Mouse (Mus musculus) lung, adult 18-20 months (tissue): ENCODE measurements at regions not wholly inside any gene's neighbourhood (a gene's known extent, or its start where the extent isn't known, plus 50 kb on each side); places are given as distances from the start of the nearest gene placed in this dataset.
A peak's percentile ranks its signal among the peaks of the same experiment; 100 is the strongest.

Experiments
- DNase-seq, 2 experiments: peaks; one replicate each; pipeline ENCODE4 v3.0.0; 2022; ENCODE audit warnings: mixed read lengths in 2 of 2

DNA sequence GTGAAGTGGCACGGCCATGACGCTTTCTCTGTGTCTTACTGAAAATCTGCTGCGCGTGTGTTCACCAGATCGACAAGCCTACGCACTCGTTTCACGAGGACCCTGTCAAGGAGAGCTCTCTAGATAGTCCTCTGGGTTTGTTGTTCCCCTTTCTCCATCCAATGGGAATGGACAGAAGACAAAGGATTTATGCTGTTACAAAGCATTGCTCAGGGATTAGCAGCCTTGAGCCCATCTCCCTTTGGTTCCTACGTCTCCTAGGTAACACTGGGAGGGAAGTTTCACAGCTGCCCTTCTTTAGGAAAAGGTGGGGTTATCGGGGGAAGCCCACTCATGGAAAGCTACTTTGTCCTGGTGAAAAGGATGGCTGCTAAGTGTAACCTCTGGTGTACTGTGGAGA is 212.7 kb upstream of the Tbc1d5 start:
- no peak for DNase-seq

DNA sequence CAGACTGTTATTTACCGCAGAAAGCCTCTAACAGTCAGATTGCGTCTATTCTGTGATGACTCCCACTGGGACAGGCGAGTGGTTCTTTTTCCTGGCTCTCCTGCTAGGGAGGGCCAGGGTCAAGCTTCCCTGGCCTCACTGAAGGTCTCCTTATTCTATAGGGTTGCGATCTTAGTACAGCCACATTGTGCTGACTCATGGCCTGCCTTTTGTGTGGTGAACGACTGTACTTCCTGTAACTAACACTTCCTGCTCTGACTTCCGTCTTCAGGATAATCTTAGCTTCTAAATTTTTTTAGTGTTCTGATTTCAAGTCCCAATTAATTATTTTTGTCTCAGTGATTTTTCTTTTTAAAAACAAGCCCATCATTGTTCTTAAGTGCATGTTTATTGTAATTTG is 203.4 kb upstream of the Tbc1d5 start:
- DNase-seq: no peak

DNA sequence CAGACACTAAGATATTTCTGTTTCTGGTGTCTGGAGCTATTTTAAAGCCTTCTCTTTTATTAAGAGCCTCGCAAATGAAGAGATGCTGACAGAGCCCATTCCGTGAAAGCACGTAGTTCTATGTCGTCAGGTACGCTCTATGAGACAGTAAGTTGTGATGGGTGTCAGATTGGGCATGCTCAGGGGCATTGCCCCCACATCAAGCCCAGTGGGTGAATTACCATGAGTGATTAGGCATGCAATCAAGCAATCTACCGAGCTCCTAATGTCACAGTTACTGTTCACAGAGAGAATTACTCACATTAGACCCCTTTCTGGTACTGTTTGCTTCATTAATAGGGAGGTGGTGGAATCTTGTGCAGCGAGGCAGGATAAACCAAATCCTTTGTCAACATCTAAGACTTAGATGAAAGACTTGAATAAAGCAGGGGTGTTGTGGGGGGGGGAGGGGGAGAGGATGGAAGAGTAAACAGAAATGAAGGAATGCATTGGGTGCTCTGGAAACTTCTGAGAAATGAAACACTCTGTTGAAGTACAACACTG is 192.9 kb upstream of the Tbc1d5 start:
- no peak for DNase-seq

DNA sequence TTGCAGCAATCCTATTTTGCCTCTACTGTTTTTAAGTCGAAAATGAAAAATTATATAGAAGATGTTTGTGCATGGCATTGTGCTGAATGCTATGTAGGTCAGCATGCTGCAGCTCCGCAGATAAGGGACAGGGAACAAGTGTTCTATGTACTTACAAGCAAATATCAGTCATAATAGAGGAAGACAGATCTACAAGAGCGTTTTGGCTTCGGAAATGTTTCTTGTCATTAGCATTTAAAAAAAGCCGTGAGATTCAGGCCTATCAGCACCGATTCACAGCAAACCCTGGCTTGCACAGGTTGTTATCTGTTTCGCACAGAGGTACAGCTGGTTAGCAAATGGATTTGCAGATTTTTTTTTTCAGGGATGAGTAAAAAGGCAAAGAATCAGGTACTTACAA is 191.8 kb upstream of the Tbc1d5 start:
- DNase-seq: no peak

DNA sequence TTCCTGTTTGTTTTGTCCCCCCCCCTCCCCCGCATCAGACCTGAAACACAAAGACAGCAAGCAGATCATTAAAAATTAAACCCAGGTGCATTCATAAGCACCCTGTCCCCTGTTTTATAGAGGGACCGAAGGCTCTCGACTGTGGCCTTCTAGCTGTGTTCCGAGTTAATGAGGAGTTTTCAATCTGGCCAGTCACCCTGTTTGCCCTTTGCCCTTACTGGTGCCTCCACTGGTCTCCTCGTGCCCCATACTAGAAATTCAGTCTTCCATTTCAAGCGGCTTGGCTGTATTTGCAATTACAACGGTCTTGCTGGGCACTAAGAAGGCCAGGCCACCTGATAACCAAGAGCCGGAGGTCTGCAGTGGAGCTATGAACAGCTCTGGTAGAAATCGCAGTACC is 190.9 kb upstream of the Tbc1d5 start:
- no peak for DNase-seq

DNA sequence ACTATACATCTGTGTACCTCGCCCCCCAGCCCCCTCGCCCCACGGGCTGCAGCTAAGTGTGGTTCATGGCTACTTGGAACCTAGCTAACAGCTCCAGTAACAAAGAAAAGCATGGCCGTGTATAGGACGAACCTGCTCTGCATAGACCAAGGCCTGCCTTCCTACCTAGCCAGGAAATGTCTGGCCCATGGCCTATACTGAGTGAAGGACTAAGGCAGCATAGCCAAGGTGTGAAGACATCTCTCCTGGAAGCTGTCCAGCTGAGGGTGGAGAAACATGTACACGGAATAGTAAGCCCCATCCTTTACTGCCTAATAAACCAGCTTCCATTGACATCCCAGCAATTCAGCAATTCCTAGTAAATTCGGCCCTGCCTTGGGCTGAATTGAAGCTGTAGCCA is 183.6 kb upstream of the Tbc1d5 start:
- DNase-seq: no peak

DNA sequence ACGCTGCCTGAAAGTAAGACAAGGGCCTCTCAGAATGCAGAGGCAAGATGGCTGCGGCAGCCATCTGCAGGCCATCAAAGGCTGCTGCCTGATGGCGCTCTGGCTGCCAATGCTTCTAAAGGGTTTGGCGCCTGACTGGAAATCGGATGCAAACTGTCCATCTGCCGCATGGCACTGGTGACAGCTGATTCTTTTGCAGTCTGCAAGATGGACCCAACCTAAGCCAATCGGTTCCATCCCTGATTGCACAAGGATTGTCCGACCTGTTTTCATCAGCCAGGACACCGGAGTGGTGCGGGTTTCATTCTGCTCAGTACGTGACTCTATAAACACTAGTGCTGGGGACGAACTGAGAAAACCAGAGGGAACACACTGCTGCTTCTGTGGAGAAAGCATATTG is 183.1 kb upstream of the Tbc1d5 start:
- no peak for DNase-seq

DNA sequence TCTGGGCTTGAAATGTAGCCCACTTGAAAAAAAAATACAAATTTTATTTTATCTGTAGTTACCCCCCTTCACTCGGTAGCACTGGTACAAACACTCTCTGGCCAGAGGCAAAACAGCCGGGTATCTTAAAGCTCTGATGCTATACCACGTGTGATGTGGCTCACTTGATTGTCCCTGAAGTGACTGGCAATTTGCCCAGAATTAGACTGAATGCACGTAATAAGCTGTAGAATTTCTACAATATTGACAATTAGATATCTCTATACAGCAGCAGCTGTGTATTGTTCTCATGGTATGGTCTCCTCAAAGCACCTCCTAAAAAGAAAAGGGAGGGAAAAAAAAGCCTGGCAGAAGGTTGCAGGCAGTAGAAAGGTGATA is 179.2 kb upstream of the Tbc1d5 start:
- no peak for DNase-seq

DNA sequence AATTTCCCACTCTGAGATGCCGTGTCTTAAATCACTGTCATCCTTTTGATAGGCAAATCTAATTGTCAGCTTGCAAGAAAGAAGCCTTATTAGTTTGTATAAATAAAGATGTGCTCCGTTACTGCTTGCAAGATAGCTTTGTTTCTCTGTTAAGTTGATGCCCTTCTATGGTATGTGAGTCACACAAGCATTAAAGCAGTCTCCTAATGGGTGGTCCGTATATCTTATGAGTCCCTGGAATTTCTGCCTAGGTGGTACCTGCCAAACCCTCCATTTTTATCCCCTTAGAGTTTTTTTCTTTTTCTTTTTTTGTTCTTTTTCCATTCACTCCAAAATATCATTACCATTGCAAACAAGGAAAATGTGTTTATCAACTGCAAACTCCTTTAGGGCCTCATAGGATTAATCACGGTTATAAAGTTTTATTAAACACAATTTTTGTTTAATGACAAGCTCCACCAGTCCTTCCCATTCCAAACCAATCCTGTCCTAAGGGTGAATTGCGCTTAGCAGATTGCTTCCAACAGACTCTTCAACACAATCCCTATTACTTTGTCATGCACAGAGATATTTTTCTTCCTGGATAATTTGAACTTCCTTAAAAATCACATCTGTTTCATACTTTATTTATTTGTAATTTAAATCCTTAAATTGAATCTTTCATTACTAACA is 178.7 kb upstream of the Tbc1d5 start:
- no peak for DNase-seq

DNA sequence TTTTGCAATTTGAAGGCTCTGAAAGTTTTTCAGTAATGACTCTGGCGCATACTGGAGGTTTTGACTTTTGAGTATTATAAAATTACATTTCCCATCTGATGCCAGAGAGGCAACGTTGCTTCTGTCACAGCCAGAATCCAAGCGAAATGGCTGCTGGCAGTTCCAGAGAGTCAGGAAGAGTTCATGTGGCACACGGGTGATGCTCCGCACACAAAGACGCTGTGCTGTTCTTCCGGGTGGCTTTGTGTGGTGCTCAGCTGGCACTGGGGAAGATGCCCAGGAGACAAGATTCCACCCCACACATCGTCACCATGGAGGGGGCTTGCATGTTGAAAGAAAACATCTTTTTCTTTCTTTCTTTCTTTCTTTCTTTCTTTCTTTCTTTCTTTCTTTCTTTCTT is 177.3 kb upstream of the Tbc1d5 start:
- DNase-seq: no peak

DNA sequence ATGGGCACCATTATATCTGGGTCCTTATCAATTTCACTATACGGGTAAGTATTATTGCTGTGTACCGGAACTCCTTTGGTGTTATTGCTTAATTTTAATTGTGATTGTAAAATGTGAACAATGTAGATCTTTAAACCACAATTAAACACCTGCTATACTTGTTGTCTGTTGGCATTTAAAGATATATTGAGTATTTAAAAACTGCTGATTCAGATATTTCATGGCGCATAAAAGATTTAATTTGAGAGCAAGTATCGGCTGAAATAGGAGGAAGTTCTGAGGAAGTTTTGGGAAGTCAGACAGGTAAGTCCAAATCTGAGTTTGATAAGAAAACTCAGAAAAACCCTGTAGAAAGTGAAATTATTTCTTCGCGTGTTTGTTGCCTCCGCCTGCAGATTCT is 142.7 kb upstream of the Tbc1d5 start:
- no peak for DNase-seq

DNA sequence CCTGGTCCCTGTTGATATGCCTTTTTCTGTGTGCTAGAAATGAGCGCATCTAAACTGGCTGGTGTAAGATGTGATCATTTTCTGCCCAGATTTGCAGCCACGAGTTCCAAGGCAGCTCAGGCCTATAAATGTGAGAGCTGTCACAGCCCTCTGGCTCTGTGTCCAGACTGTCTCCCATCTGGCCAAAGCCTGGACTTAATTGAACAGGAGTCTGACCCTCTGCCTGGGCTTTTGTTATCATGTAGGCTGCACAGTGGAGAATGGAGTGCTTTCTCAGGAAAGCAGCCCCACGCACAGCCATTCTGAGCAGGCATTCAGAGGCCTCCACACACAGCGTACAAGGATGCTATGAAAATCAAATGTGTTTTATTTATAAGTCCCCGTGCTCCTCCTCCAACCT is 141.9 kb upstream of the Tbc1d5 start:
- no peak for DNase-seq

DNA sequence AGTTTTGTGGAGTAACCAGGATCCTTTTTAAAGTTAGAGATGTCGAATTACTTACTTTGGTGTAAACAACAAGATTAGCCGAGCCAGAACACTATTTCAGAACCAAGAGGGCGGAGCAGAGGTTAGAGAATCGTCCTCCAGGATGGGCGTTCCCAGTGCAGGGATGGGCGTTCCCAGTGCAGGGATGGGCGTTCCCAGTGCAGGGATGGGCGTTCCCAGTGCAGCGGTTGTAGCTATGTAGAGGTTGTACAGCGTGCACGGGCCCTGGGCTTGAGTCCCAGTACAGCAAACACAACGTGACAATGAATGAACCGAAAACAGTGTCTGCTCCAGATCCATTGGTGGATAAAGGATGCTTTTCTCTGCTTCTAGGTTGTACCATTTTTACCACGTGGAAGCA is 125.8 kb upstream of the Tbc1d5 start:
- DNase-seq: peak in 1 of 2 experiments; percentile 11

DNA sequence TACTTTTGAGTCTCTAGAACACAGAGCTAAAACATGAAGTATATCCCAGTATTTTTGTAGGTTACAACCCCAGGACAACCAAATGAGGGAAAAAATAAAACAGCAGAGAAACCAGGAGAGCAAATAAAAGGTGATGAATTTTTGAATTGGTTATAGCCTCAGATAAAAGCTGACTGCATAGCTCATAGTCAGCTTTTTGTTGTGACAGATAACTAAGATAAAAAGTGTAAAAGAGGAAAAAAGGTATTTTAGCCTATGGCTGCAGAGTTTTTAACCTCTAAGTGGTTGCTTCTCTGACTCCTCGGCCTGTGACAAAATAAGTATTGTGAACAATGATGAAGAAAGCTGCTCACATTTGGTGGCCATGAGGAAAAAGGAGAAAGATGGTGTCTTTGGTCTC is 111.6 kb upstream of the Tbc1d5 start:
- DNase-seq: no peak

DNA sequence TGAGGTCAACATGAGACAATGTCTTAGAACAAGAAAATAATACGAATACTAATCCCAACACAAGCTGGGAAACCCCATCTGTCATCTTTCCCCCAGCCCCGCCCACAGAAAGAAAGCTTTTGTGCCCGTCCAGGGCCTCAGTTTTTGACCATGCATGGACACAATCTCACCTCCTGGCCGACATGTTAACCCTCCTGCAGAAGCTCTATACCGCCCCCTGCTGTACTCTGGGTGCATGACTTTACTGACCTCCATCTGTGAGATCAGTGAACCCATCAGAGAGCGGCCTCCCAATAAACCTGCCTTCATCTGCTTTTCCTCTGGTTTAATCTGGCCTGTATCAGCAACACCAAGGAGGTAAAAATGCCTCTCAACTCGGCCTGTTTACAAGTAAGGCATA is 109.6 kb upstream of the Tbc1d5 start:
- peak; percentile 45 to 53 for DNase-seq

DNA sequence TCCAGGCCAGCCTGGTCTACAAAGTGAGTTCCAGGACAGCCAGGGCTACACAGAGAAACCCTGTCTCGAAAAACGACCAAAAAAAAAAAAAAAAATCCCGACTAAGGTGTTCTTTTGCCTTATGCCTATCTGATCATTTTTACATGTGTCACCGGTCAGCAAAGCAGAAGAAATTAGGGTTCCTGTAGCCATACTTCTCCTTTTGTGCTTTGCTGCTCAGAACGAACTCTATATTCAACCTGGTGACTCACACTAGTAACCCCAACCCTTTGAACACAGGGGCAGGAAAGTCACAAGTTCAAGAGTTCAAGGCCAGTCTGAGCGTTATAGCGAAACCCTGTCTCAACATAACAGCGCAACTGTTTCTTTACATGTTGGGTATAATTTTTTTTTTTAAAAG is 108.7 kb upstream of the Tbc1d5 start:
- no peak for DNase-seq

DNA sequence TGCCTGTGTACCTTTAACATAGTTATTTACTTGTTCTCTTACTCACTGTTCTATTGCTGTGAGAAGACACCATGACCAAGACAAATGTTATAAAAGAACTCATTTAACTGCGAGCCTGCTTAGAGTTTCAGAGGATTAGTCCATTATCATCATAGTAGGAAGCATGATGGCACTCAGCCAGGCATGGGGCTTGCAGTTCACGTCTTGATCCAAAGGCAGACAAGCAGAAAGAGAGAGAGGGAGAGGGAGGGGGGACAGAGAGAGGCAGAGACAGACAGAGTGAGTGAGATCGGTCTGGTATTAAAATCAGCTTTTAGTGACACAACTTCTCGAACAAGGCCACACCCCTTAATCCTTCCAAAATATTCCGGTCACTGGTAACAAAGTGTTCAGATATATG is 106.2 kb upstream of the Tbc1d5 start:
- no peak for DNase-seq

DNA sequence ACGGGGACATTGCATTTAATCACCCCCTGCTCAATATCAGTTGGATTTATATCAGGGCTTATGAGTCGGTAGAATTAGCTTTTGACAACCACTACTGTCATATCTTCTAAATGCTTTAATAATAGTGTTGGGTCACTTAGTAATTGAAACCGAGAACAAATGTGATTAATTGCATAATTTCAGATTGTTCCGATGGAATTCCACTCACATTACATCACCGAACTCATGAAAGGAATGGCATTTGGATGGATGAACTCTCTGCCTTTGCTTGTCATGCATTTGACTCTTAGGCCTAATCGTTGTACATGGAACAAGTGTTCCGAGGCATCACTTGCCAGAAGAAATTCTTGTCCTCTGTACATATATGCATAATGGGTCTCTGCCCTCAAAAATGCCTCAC is 99.6 kb upstream of the Tbc1d5 start:
- no peak for DNase-seq

DNA sequence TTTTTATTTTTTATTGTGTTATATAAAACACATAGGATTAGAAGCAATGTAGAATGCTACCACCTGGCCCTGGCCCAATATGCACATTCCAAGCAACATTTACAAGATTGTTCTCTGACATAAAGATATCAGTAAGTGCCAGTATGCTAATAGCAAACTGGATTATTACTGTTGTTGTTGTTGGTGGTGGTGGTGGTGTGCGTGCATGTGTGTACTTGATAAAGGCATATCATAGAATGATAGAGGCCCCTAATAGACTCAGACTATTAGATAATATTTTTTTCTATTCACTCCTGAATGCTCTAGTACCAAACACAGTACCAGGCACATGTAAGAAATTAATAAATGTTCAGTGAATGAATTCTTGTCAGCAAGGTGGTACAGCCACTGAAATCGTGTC is 98.9 kb upstream of the Tbc1d5 start:
- DNase-seq: no peak

DNA sequence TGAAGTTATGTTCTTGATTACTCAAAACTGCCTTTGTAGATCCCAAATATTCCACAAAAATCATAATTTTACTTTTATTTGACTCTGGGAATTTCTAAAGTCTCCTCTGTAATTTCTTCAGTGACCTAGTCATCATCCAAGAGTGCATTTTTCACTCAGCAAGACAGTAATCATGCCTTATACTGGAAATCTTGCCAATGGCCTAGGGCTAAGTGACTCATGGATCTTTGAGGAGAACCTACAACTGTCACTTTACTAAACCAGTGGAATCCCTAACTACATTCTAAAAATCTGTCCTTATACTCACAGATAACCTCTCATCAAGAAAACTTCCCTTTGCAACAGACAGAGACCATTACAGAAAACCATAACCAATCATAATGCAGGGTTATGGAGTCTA is 98.0 kb upstream of the Tbc1d5 start:
- no peak for DNase-seq

DNA sequence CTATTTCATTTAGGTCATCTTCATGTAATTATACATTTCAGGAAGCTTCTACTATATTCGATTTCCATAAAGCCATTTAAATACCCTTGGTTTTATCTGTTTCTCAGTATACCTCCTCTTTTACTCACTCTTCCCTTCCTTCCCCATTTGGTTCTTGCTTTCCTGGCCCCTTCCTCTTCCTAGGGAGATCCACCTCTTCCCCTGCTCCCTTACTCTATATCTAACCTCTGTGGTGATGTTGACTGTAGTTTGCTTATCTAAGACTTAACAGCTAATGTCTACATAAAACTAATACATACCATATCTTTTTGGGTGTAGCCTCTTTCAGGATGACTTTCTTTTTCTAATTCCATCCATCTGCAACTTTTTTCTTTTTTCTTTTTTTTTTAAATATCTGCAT is 92.9 kb upstream of the Tbc1d5 start:
- DNase-seq: no peak

DNA sequence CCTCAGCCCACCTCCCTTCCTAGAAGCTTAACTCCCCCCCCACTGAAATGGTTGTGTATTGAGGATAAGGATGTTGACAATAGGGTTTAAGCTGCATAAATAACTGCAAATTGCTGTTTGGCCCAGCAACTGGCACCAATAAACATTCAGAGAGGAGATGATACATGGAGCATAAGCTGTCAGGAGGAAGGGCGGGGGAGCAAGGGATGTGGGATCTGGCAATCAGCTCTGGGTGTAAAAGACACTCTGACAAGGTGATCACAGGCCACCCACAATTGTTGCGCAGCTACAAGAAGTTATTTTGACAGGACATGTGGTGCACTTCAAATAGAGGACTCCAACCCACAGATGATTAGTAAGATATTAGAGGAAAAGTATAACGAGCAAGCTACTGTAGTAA is 83.8 kb upstream of the Tbc1d5 start:
- no peak for DNase-seq

DNA sequence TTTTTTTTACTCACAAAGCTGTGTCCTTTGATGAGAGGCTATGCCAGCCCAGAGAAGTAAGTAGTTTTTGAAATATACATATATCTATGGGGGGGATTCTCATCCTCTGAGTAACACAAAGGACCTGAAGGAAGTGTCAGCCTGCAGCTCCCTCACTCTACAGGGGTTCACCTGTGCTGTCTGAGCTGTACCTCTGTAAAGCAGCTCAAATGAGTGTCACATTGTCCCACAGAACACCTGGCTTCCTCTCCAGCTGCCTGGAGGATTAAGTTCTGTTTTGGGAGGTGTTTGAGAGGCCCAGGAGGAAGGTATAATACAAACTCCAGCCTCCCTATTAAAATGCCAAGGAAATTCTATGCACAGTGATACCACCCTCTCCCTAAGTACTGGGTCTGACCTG is 83.3 kb upstream of the Tbc1d5 start:
- DNase-seq: no peak

DNA sequence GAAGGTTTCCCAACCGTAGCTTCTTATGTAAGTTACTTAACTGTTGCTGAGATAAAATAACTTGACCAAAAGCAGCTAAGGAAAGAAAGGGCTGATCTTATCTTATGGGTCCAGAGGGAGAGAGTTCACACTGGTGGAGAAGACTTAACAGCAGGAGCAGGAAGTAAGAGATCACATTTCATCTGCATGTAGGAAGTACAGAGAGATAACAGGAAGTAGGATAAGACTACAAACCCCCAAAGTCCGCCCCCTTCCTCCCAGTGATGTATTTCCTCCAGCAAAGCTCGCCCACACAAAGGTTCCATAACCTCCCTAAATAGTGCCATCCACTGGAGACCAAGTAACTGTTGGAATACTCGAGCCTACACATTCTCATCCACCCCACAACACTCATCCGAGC is 79.2 kb upstream of the Tbc1d5 start:
- no peak for DNase-seq

DNA sequence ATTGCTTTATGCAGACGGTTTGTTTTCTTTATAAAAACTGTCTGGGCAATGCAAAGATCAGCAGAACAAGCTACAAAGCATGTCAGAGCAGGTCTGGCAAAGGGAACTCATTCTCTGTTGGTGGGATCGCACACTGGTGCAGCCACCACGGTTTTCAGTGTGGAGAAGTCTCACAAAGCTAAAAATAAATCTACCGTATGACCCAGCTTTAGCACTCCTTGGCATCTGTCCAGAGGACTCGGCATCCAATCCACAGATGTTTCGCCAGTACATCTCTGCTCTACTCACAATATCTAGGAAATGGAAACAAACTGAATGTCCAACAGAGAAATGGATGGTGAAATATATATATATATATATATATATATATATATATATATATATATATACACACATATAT is 69.4 kb upstream of the Tbc1d5 start:
- DNase-seq: no peak

DNA sequence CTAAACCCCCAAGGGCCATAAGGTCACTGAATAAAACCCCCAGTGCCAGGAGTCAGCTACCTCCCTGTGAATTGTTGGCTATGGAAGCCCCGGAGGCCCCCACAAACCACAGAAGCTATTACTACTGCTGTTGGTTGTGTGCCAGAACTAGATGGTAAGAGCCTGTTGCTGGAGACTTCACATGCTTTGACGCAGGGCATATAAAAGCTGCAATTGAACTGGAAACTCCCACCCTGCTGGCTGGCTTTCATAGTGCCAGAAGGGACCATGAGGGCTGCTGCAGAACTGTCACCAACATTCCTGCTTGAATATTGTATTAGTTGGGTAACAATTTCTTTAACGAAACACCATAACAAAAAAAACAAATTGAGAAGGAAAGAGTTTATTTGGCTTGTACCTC is 66.9 kb upstream of the Tbc1d5 start:
- no peak for DNase-seq
